Mouse (Mus musculus): ENCODE measurements around the gene Tmem132b.

The Tmem132b gene

GRCm38 (mm10) chr5:125531634-125532033, at the start of gene Tmem132b:
Tmem132b (plus strand) TSS chr5:125531774.
- DNase-seq (ENCODE audit: low spot score in 2 of 2): no peak

- no peak for DNase-seq (ENCODE audit: low spot score in 2 of 2)
Observed at GRCm38 (mm10) chr5:125482474-125482873, 49.1 kb upstream of the Tmem132b start.

GRCm38 (mm10) chr5:125483712-125484611, 47.6 kb upstream of the Tmem132b start:
- DNase-seq (ENCODE audit: low spot score in 2 of 2): no peak

GRCm38 (mm10) chr5:125485031-125485778, 46.4 kb upstream of the Tmem132b start:
- no peak for DNase-seq (ENCODE audit: low spot score in 2 of 2)

GRCm38 (mm10) chr5:125486088-125486487, 45.5 kb upstream of the Tmem132b start:
- DNase-seq (ENCODE audit: low spot score in 2 of 2): no peak

GRCm38 (mm10) chr5:125487375-125488115, 44.0 kb upstream of the Tmem132b start:
- no peak for DNase-seq (ENCODE audit: low spot score in 2 of 2)

- no peak for DNase-seq (ENCODE audit: low spot score in 2 of 2)
Observed at GRCm38 (mm10) chr5:125488116-125488455, 43.5 kb upstream of the Tmem132b start.

GRCm38 (mm10) chr5:125488953-125489352, 42.6 kb upstream of the Tmem132b start:
- peak in 1 of 2 experiments; percentile 55 for DNase-seq (ENCODE audit: low spot score in 2 of 2)

- no peak for DNase-seq (ENCODE audit: low spot score in 2 of 2)
Observed at GRCm38 (mm10) chr5:125491107-125491506, 40.5 kb upstream of the Tmem132b start.

- no peak for DNase-seq (ENCODE audit: low spot score in 2 of 2)
Observed at GRCm38 (mm10) chr5:125492379-125493092, 39.0 kb upstream of the Tmem132b start.

GRCm38 (mm10) chr5:125493093-125493423, 38.5 kb upstream of the Tmem132b start:
- DNase-seq (ENCODE audit: low spot score in 2 of 2): no peak

GRCm38 (mm10) chr5:125495655-125496054, 35.9 kb upstream of the Tmem132b start:
- DNase-seq (ENCODE audit: low spot score in 2 of 2): no peak

- DNase-seq (ENCODE audit: low spot score in 2 of 2): peak in 1 of 2 experiments; percentile 66
Observed at GRCm38 (mm10) chr5:125497821-125498600, 33.6 kb upstream of the Tmem132b start.

GRCm38 (mm10) chr5:125501505-125501904, 30.1 kb upstream of the Tmem132b start:
- DNase-seq (ENCODE audit: low spot score in 2 of 2): no peak

- no peak for DNase-seq (ENCODE audit: low spot score in 2 of 2)
Observed at GRCm38 (mm10) chr5:125502186-125502585, 29.4 kb upstream of the Tmem132b start.

- DNase-seq (ENCODE audit: low spot score in 2 of 2): no peak
Observed at GRCm38 (mm10) chr5:125503628-125504027, 27.9 kb upstream of the Tmem132b start.

GRCm38 (mm10) chr5:125504692-125505091, 26.9 kb upstream of the Tmem132b start:
- DNase-seq (ENCODE audit: low spot score in 2 of 2): no peak

- no peak for DNase-seq (ENCODE audit: low spot score in 2 of 2)
Observed at GRCm38 (mm10) chr5:125505968-125506367, 25.6 kb upstream of the Tmem132b start.

GRCm38 (mm10) chr5:125507582-125507981, 24.0 kb upstream of the Tmem132b start:
- no peak for DNase-seq (ENCODE audit: low spot score in 2 of 2)

GRCm38 (mm10) chr5:125508006-125508405, 23.6 kb upstream of the Tmem132b start:
- no peak for DNase-seq (ENCODE audit: low spot score in 2 of 2)

GRCm38 (mm10) chr5:125509541-125509940, 22.0 kb upstream of the Tmem132b start:
- peak; percentile 27 to 79 for DNase-seq (ENCODE audit: low spot score in 2 of 2)
